Mouse (Mus musculus): Measurements from ENCODE around the gene Dupd1. TPM values are rescaled to one million over a fixed set of nuclear protein-coding genes. Genes with fewer than 3 reads are reported as not detected.

Gene Dupd1
- polyA plus RNA-seq, 1 experiment from 2014 or later: not detected

DNA sequence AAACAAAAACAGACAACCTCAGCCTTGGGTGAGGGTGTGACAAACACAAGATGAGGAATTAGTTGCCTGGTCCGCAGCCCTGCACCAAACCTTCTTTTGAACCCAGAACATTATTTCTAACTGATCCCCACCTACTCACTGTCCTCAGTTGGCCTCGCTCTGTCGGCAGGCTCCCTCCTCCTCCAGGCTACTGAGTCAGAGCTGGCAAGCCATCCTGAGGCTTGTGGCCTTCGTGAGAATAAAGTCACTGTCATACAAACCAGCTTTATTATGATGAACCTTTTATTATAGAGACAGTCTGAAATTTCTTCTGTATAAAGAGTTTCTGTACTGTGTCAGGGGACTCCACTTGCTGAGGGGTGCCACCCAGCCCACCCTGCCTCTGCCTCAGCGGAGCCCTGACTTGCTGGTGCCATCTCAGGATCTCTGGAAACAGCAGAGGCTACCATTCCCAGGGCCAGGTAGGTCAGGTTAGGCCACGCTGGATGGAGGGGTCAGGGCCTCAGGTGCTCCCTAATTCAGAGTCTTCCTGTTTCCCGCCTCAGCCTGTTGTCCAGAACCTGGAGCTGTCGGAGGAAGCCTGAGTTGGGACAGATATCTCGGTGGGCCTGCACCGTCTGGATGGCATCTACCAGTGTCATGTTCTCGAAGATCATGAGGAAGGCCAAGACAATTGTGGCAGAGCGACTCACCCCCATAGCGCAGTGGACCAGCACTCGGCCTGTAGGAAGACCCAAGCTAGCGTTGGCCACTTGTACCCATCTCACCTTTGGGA lies 18.9 kb upstream of the Dupd1 start:
- no peaks in the 10 kb centered on the region for H3K9me3 ChIP-seq (ENCODE audit: control insufficient read depth, low read length)
- no peak for DNase-seq (ENCODE audit: low spot score)
- H3K36me3 ChIP-seq (ENCODE audit: control insufficient read depth, insufficient read depth, low read length): no peaks in the 10 kb centered on the region
- no peak overlapping the region for H3K4me2 ChIP-seq (ENCODE audit: low read length)
- H3K27ac ChIP-seq (ENCODE audit: low read depth): no peak overlapping the region
- H3K27me3 ChIP-seq (replicated peaks; ENCODE audit: control insufficient read depth, insufficient read depth, low read length): no peaks in the 10 kb centered on the region
- H3K4me3 ChIP-seq (ENCODE audit: low read depth, low read length): no peak overlapping the region
- H3K9ac ChIP-seq (ENCODE audit: low read length): no peak overlapping the region
- no peaks in the 10 kb centered on the region for H3K4me1 ChIP-seq (replicated peaks; ENCODE audit: control insufficient read depth, insufficient read depth, low read length)
- ATAC-seq (replicated peaks; ENCODE audit: low FRiP score, low TSS enrichment, low read depth): no peak
- WGBS: 91% methylated on average over 15 of the region's 15 CpGs

DNA sequence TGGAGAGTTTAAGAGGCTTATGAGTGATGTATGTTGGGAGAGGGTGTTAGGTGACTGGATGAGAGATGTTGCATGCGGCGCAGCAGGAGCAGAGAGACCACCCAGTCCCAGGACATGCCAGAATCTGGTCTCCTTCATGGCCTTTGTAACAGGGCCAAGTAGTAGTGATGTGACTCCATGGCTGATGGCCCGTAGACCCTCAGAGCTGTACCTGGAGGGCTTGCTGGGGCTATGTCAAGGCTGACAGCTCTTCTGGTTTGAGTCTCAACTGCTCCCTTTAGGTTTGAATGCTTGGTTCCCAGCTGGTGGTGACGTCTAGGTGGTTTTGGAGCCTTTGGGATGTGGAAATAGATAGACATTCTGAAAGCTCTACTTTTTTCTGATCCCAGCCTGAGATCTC lies 15.6 kb upstream of the Dupd1 start:
- Histone ChIP-seq H3K27me3 (replicated peaks; ENCODE audit: control insufficient read depth, insufficient read depth, low read length) (no peaks in the 10 kb centered on the region), H3K4me1 (replicated peaks; ENCODE audit: control insufficient read depth, insufficient read depth, low read length) (no peaks in the 10 kb centered on the region), H3K36me3 (ENCODE audit: control insufficient read depth, insufficient read depth, low read length) (no peaks in the 10 kb centered on the region), H3K9ac (ENCODE audit: low read length) (no peak overlapping the region), H3K9me3 (ENCODE audit: control insufficient read depth, low read length) (no peaks in the 10 kb centered on the region), H3K4me3 (ENCODE audit: low read depth, low read length) (no peak overlapping the region), H3K27ac (ENCODE audit: low read depth) (no peak overlapping the region), H3K4me2 (ENCODE audit: low read length) (no peak overlapping the region)
- ATAC-seq (replicated peaks; ENCODE audit: low FRiP score, low TSS enrichment, low read depth): no peak
- WGBS: 86% methylated on average over 4 of the region's 4 CpGs
- no peak for DNase-seq (ENCODE audit: low spot score)

DNA sequence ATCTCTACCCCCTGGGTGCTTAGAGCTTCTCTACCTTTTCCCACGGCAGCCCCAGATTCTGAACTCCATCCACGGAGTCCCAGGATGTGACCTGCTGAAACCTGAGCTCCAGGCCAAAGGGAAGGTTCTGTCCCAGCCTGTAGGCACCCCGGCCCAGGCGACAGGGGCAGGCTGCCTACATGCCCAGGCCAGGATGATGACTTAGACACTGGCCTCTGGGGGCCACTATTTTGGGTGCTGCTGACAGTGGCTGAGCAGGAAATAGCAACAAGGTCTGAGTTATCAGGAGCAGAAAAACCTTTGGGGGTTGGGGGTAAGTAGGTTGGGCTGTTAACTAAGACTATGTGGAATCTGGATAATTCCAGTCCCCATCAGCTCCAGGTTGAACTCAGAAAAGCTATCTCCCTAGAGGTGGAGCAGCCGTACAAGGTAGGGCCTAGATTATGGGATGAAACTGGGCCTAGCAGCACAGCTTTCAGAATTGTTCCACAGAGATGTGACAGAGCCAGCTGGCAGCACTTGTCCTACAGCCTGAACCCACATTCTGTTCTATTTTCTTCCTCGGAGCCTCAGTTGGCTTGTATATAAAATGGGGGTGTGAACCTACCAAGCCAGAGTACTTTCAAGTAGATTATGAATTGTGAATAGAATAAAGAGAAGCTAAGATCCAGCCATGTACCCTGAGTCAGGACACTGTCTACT lies 14.8 kb upstream of the Dupd1 start:
- ATAC-seq (replicated peaks; ENCODE audit: low FRiP score, low TSS enrichment, low read depth) (no peak), DNase-seq (ENCODE audit: low spot score) (no peak)
- no peaks in the 10 kb centered on the region for H3K36me3 ChIP-seq (ENCODE audit: control insufficient read depth, insufficient read depth, low read length)
- no peak overlapping the region for H3K4me3 ChIP-seq (ENCODE audit: low read depth, low read length)
- no peaks in the 10 kb centered on the region for H3K4me1 ChIP-seq (replicated peaks; ENCODE audit: control insufficient read depth, insufficient read depth, low read length)
- H3K27me3 ChIP-seq (replicated peaks; ENCODE audit: control insufficient read depth, insufficient read depth, low read length): no peaks in the 10 kb centered on the region
- no peak overlapping the region for H3K27ac ChIP-seq (ENCODE audit: low read depth)
- WGBS: 78% methylated on average over 6 of the region's 6 CpGs
- no peak overlapping the region for H3K4me2 ChIP-seq (ENCODE audit: low read length)
- H3K9me3 ChIP-seq (ENCODE audit: control insufficient read depth, low read length): no peaks in the 10 kb centered on the region
- H3K9ac ChIP-seq (ENCODE audit: low read length): no peak overlapping the region

DNA sequence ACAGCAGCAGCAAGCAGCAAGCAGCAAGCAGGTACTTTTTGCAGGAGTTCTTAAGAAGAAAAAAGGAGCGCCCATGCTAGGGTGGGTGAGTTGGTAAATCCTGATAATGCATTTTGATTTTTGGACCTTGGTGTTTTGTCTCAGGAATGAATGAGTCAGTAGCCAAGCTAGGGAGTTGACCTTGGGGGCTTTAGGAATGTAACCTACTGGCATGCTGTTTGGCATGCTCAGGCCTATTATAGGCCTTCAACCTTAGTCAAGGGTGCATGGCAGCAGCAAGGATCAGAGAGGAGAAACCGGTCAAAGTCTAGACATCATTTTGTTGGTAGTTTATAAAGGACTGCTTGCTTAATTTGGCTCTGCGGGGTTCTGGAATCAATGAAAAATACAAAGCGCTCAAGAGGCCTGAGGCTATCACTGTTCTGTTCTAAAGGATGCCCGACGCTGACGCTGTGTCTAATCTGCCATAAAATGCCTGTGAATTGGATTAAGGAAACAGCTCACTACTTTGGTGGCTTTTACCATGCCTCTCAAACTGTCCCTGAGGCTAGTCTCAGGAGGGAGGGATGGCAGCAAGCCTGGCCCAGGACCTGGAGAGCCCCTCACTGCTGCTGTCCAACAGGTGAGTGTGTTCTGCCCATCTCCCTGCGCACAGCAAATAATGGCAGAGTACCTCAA lies 7.8 kb upstream of the Dupd1 start:
- Histone ChIP-seq H3K4me1 (replicated peaks; ENCODE audit: control insufficient read depth, insufficient read depth, low read length) (0 out of 2 replicates have a peak, but pooled peaks cover 3% of the 10 kb centered on the region), H3K27me3 (replicated peaks; ENCODE audit: control insufficient read depth, insufficient read depth, low read length) (no peaks in the 10 kb centered on the region), H3K36me3 (ENCODE audit: control insufficient read depth, insufficient read depth, low read length) (no peaks in the 10 kb centered on the region), H3K4me3 (ENCODE audit: low read depth, low read length) (no peak overlapping the region), H3K4me2 (ENCODE audit: low read length) (no peak overlapping the region), H3K9ac (ENCODE audit: low read length) (no peak overlapping the region), H3K27ac (ENCODE audit: low read depth) (no peak overlapping the region), H3K9me3 (ENCODE audit: control insufficient read depth, low read length) (0 out of 2 replicates have a peak, but pooled peaks cover 3% of the 10 kb centered on the region)
- ATAC-seq (replicated peaks; ENCODE audit: low FRiP score, low TSS enrichment, low read depth): no peak
- 86% methylated on average over 8 of the region's 8 CpGs for WGBS
- DNase-seq (ENCODE audit: low spot score): no peak

DNA sequence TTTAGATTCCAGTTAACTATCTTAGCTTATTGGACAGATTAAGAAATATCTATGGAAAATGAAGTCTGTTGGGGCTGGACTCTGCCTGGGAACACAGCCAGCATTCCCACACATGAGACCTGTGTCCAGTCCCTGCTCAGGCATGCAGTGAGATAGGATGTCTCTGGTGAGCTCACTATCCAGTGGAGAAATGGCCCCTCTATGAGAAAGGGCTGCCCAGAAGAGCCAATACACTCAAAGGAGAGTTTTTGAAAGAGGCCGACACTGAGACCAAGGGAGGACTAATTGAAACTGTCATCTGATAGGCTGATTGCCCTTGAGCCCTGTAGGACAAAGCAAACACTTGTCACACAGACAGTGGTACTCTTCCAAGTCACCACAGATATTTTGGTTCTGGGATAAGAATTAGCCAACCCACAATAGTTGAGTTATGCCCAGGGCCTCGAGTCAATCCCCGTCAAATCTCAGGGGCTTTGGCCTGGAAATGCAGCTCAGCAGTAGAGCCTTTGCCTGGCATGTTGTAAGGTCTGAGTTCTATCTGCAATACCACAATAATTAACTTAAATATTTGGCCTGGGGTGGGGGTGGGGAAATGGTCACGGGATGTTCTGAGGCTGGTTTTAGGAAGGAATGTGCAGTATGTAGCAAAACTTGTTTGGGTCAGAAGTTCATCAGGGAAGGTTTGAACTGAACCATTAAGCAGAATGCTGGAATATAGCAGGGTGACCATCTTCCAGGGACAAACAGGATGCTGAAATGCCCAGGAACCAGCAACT lies 6.2 kb upstream of the Dupd1 start:
- Histone ChIP-seq H3K27ac (ENCODE audit: low read depth) (no peak overlapping the region), H3K27me3 (replicated peaks; ENCODE audit: control insufficient read depth, insufficient read depth, low read length) (no peaks in the 10 kb centered on the region), H3K9me3 (ENCODE audit: control insufficient read depth, low read length) (0 out of 2 replicates have a peak, but pooled peaks cover 3% of the 10 kb centered on the region), H3K4me3 (ENCODE audit: low read depth, low read length) (no peak overlapping the region), H3K36me3 (ENCODE audit: control insufficient read depth, insufficient read depth, low read length) (no peaks in the 10 kb centered on the region), H3K9ac (ENCODE audit: low read length) (no peak overlapping the region), H3K4me2 (ENCODE audit: low read length) (no peak overlapping the region), H3K4me1 (replicated peaks; ENCODE audit: control insufficient read depth, insufficient read depth, low read length) (0 out of 2 replicates have a peak, but pooled peaks cover 3% of the 10 kb centered on the region)
- DNase-seq (ENCODE audit: low spot score): no peak
- ATAC-seq (replicated peaks; ENCODE audit: low FRiP score, low TSS enrichment, low read depth): no peak
- WGBS: 76% methylated on average over 4 of the region's 4 CpGs

DNA sequence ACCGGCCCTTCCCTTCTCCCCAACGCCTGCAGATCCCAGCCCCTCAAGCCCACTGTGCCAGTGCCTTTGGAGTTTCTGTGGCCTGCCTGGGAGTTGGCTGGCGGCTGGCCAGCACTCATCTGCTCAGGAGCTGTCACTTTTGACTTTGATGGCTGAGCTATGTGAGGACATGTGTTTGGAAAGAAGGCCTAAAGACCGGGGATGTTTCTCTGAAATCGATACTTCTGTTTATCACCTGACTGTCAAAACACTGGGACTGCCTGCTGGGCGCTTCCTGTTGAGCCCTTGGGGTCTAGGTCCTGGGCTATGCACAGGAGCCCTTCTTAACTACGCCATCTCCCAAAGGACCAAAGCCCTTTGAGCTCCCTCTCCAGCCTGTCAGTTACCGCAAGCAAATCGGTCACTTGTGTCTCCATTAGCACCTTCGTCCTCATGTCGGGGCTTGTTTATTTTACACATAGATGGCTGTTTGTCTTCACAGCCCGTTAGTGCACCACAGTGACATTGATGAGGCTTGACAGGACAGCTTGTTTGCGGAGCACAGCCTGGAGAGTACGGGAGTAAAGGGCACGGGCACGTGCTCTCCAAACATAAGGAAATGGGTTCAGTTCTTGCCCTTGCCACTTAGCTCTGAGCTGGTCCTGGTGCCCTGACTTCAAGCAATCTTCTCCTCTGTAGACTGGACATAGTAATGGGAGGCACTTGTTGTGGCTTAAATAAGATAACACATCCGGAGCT lies 5.4 kb upstream of the Dupd1 start:
- H3K27ac ChIP-seq (ENCODE audit: low read depth): no peak overlapping the region
- no peak overlapping the region for H3K4me2 ChIP-seq (ENCODE audit: low read length)
- H3K9ac ChIP-seq (ENCODE audit: low read length): no peak overlapping the region
- ATAC-seq (replicated peaks; ENCODE audit: low FRiP score, low TSS enrichment, low read depth) (no peak), DNase-seq (ENCODE audit: low spot score) (no peak)
- no peaks in the 10 kb centered on the region for H3K27me3 ChIP-seq (replicated peaks; ENCODE audit: control insufficient read depth, insufficient read depth, low read length)
- H3K36me3 ChIP-seq (ENCODE audit: control insufficient read depth, insufficient read depth, low read length): no peaks in the 10 kb centered on the region
- 0 out of 2 replicates have a peak, but pooled peaks cover 3% of the 10 kb centered on the region for H3K9me3 ChIP-seq (ENCODE audit: control insufficient read depth, low read length)
- H3K4me1 ChIP-seq (replicated peaks; ENCODE audit: control insufficient read depth, insufficient read depth, low read length): 0 out of 2 replicates have a peak, but pooled peaks cover 3% of the 10 kb centered on the region
- H3K4me3 ChIP-seq (ENCODE audit: low read depth, low read length): no peak overlapping the region
- WGBS: 25% methylated on average over 17 of the region's 17 CpGs

DNA sequence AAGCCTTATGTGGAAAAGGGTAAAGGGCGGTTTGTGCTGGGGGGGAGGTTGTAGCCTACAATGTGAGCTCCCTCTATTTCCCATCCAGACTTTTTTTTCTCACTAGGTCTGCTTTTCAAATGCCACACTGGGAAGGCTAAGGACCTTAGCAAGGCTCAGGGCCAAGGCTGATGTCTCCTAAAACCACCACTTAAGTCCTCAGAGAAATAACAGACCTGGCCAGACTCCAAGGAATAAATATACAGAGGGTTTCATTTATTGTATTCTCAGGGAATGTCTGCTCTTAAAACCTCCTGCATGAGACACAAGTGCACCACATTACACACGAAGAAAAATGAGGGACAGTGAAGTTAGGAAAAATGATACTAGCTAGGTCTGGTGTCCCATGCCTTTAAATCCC lies 3.1 kb downstream of the Dupd1 start:
- Histone ChIP-seq H3K9ac (ENCODE audit: low read length) (no peak overlapping the region), H3K4me3 (ENCODE audit: low read depth, low read length) (no peak overlapping the region), H3K9me3 (ENCODE audit: control insufficient read depth, low read length) (no peaks in the 10 kb centered on the region), H3K4me1 (replicated peaks; ENCODE audit: control insufficient read depth, insufficient read depth, low read length) (peaks cover 7% of the 10 kb centered on the region; the same call in 1 of the 2 replicates), H3K27ac (ENCODE audit: low read depth) (no peak overlapping the region), H3K27me3 (replicated peaks; ENCODE audit: control insufficient read depth, insufficient read depth, low read length) (no peaks in the 10 kb centered on the region), H3K4me2 (ENCODE audit: low read length) (no peak overlapping the region), H3K36me3 (ENCODE audit: control insufficient read depth, insufficient read depth, low read length) (no peaks in the 10 kb centered on the region)
- WGBS: 62% methylated on average over 2 of the region's 2 CpGs
- ATAC-seq (replicated peaks; ENCODE audit: low FRiP score, low TSS enrichment, low read depth) (no peak), DNase-seq (ENCODE audit: low spot score) (no peak)
